Mouse (Mus musculus) small intestine, adult 2 months (tissue): ENCODE results near the gene Stt3a.

Experiments used
- CTCF ChIP-seq: fragments of 200-500 bp; IDR thresholded peaks from 2 replicates; pipeline ENCODE4 v1.5.1; 2012; ENCODE audit warnings: low read depth, mild to moderate bottlenecking, control low read depth, inconsistent platforms, low read length, moderate library complexity, mixed read lengths; ENCODE audit not compliant: insufficient replicate concordance, insufficient read length; ENCODE audit errors: extremely low read depth
- POLR2A ChIP-seq: fragments of 200-500 bp; IDR thresholded peaks from 2 replicates; pipeline ENCODE4 v1.6.1; 2012; ENCODE audit warnings: low read depth, mild to moderate bottlenecking, control low read depth, inconsistent platforms, low read length, moderate library complexity

GRCm38 (mm10) chr9:36705923-36706322, 61.6 kb downstream of the Stt3a start:
- no peak for TF ChIP-seq POLR2A
- TF ChIP-seq CTCF: no peak
